Mouse (Mus musculus) midbrain, embryonic 10.5 days (tissue): ENCODE data around the gene Plpp1. TPM values are rescaled to one million over a fixed set of nuclear protein-coding genes. Genes with fewer than 3 reads are reported as not detected.

Source experiments
- DNase-seq: peaks from one replicate; pipeline ENCODE4 v3.0.0-alpha.2; 2017; ENCODE audit warnings: low spot score
- H3K27ac ChIP-seq: fragments of 300-500 bp; sonication (generic); replicated peaks from 2 replicates; pipeline ENCODE4 v1.5.1; 2016; ENCODE audit warnings: mild to moderate bottlenecking
- H3K27me3 ChIP-seq: fragments of 300-500 bp; sonication (generic); 2 replicates; pipeline ENCODE4 v1.6.1; 2016; ENCODE audit warnings: low read depth, mild to moderate bottlenecking; ENCODE audit not compliant: poor library complexity, severe bottlenecking
- H3K36me3 ChIP-seq: fragments of 300-500 bp; sonication (generic); 2 replicates; pipeline ENCODE4 v1.6.1; 2016; ENCODE audit warnings: mild to moderate bottlenecking, moderate library complexity
- H3K4me1 ChIP-seq: fragments of 300-500 bp; sonication (generic); 2 replicates; pipeline ENCODE4 v1.6.1; 2016
- H3K4me3 ChIP-seq: fragments of 300-500 bp; sonication (generic); 2 replicates; pipeline ENCODE4 v1.5.1; 2016; ENCODE audit warnings: mild to moderate bottlenecking, moderate library complexity
- H3K9me3 ChIP-seq: fragments of 300-500 bp; sonication (generic); replicated peaks from 2 replicates; pipeline ENCODE4 v1.6.1; 2016; ENCODE audit warnings: mild to moderate bottlenecking
- whole genome bisulfite sequencing: fragments of 180-500 bp; shearing (Covaris S2); methylation state at CpG from one replicate; pipeline ENCODE4 v1.1.7; 2016; 5-methylcytosine and 5-hydroxymethylcytosine counted together
- polyA plus RNA-seq: library from polyadenylated mRNA; unstranded; fragments of >200 nt; fragmentation: Nextera tagmentation; extraction: Ambion mirVana; gene quantifications from 2 replicates; pipeline ENCODE4 v1.2.1, GENCODE M21; 2016

Plpp1 gene
- polyA plus RNA-seq, 1 experiment from 2014 or later = 22.3 TPM

DNA sequence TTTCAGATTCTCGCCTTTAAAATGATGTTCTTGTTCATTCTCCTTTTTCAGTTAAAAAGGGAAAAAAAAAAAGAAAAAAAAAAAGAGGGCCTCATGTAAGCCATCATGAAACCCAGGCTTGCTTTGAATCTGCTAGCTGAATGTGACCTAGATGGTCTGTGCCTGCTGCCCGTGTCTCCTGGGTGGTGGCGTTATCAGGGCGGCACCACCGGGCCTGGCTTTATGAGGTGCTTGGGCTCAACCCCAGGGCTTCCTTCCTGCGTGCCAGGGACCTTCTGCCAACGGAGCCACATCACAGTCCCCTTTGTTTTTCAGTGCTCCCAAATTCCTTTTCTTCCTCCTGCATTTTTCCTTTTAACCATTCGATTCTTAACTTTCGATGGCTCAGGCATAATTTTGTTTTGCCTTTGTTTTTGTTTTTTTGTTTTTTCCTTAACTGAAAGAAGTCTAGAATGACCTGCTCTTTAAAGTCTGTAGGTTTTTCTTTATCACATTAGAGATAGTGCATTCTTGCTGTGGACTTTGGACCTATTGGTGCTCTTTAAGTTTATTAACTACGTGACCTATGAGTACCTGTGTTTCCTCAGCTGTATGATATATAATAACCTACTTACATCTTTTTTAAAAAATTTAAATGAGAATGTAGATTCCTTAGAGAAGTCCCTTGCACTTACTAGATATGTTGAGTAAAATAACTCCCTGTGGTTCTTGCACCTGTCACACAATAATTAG lies 7.5 kb downstream of the Plpp1 start:
- H3K27ac ChIP-seq = no peak overlapping the region
- H3K27me3 ChIP-seq = no peaks in the 10 kb centered on the region
- no peaks in the 10 kb centered on the region; the same call in 1 of the 2 replicates for H3K9me3 ChIP-seq
- DNase-seq = no peak
- H3K4me3 ChIP-seq = no peak overlapping the region
- H3K36me3 ChIP-seq = peaks cover 21% of the 10 kb centered on the region
- WGBS = 87% methylated on average over 10 of the region's 10 CpGs
- peaks cover 7% of the 10 kb centered on the region for H3K4me1 ChIP-seq

GRCm38 (mm10) chr13:112809504-112810247 lies 9.1 kb downstream of the Plpp1 start:
- Histone ChIP-seq H3K4me3 (no peak overlapping the region), H3K4me1 (peaks cover 7% of the 10 kb centered on the region), H3K27me3 (no peaks in the 10 kb centered on the region), H3K36me3 (peaks cover 21% of the 10 kb centered on the region), H3K27ac (no peak overlapping the region), H3K9me3 (no peaks in the 10 kb centered on the region; the same call in 1 of the 2 replicates)
- no peak for DNase-seq
- 82% methylated on average over 7 of the region's 7 CpGs for WGBS

DNA sequence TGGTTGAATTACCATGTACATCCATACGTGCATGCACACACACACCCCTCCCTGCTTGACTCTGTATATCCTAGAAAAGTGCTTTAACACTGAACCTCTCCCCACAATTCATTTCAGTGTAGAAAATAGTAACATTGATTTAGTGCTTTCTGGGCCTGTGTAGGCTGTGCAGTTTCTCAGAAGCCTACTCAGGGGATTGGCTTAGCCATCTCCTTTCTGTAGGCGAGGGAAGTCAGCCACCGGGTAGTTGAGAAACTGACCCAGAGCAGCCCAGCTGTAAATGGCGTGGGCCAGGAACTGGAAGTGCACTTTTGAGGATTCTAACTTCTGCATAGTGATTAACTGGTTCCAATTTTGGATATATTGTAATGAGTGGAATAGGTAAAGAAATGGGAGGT lies 9.7 kb downstream of the Plpp1 start:
- H3K4me3 ChIP-seq = no peak overlapping the region
- no peaks in the 10 kb centered on the region; the same call in 1 of the 2 replicates for H3K9me3 ChIP-seq
- no peaks in the 10 kb centered on the region for H3K27me3 ChIP-seq
- H3K36me3 ChIP-seq = peaks cover 19% of the 10 kb centered on the region
- peaks cover 7% of the 10 kb centered on the region for H3K4me1 ChIP-seq
- 88% methylated on average over 4 of the region's 4 CpGs for WGBS
- no peak overlapping the region for H3K27ac ChIP-seq
- no peak for DNase-seq

- Histone ChIP-seq H3K4me3 (no peak overlapping the region), H3K27me3 (no peaks in the 10 kb centered on the region), H3K36me3 (peaks cover 14% of the 10 kb centered on the region), H3K4me1 (peaks cover 7% of the 10 kb centered on the region), H3K9me3 (no peaks in the 10 kb centered on the region; the same call in 1 of the 2 replicates), H3K27ac (no peak overlapping the region)
- 54% methylated on average over 9 of the region's 9 CpGs for WGBS
- no peak for DNase-seq
Observed at GRCm38 (mm10) chr13:112810751-112811150, 10.2 kb downstream of the Plpp1 start.

DNA sequence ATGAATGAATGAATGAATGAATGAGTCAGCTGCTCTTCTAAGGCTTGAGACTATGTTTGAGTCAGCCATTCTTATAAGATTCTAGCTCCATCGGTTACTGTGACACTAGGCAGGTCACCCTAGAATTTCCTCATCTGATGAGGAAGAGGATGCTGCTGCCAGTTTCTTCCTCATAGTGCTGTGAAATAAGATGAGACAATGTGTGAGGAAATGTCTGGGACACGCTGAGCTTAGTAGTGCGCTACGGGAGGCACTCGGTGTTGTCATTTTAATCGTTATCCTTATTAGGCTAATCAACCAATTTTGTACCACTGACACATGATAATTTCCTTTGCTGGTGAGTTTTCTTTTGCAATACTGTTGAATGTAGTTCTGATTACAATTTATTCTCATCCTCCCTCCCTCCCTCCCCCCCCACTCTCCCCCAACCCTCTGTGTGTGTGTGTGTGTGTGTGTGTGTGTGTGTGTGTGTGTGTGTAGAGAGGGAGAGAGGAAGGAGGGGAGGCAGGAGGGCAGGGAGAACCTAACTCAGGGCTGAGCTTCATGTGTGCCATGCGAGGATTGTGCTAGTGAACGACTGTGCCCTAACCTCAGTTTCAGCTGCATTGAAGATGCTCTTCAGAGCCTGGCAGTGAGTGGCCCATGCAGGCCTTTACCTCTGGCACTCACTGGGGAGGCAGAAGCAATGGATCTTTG lies 11.3 kb downstream of the Plpp1 start:
- H3K4me1 ChIP-seq = peaks cover 7% of the 10 kb centered on the region
- no peak overlapping the region for H3K4me3 ChIP-seq
- WGBS = 89% methylated on average over 8 of the region's 8 CpGs
- peaks cover 3% of the 10 kb centered on the region for H3K36me3 ChIP-seq
- H3K9me3 ChIP-seq = no peaks in the 10 kb centered on the region
- H3K27ac ChIP-seq = no peak overlapping the region
- DNase-seq = no peak
- H3K27me3 ChIP-seq = no peaks in the 10 kb centered on the region

DNA sequence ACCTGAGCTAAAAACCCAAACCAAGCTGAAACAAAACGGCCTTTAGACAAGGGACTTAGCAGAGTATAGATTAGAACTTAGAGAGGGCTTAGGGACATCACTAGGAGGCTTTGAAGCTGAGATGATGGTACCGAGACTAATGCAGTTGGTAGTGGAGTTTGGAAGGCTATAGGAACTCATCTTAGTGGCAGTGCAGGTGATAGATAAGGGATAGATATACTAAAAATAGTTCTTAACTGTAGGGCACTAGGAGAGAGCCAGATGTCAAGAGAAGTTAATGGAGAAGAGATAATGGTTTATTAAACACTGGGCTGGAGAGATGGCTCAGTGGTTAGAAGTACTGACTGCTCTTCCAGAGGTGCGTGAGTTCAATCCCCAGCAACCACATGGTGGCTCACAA lies 15.4 kb downstream of the Plpp1 start:
- Histone ChIP-seq H3K4me3 (no peak overlapping the region), H3K4me1 (peaks cover 3% of the 10 kb centered on the region), H3K36me3 (no peaks in the 10 kb centered on the region), H3K27ac (no peak overlapping the region), H3K27me3 (no peaks in the 10 kb centered on the region), H3K9me3 (no peaks in the 10 kb centered on the region)
- no peak for DNase-seq
- WGBS = 90% methylated on average over 3 of the region's 3 CpGs

- H3K27me3 ChIP-seq = no peaks in the 10 kb centered on the region
- DNase-seq = no peak
- H3K27ac ChIP-seq = no peak overlapping the region
- H3K36me3 ChIP-seq = no peaks in the 10 kb centered on the region
- H3K4me3 ChIP-seq = no peak overlapping the region
- WGBS = 93% methylated on average over 3 of the region's 3 CpGs
- no peaks in the 10 kb centered on the region for H3K9me3 ChIP-seq
- no peaks in the 10 kb centered on the region for H3K4me1 ChIP-seq
Observed at GRCm38 (mm10) chr13:112818125-112818524, 17.5 kb downstream of the Plpp1 start.

GRCm38 (mm10) chr13:112822413-112822812 lies 21.8 kb downstream of the Plpp1 start:
- Histone ChIP-seq H3K27ac (no peak overlapping the region), H3K4me3 (no peak overlapping the region), H3K36me3 (no peaks in the 10 kb centered on the region), H3K27me3 (no peaks in the 10 kb centered on the region), H3K9me3 (no peaks in the 10 kb centered on the region), H3K4me1 (0 out of 2 replicates have a peak, but pooled peaks cover 3% of the 10 kb centered on the region)
- 85% methylated on average over 3 of the region's 3 CpGs for WGBS
- no peak for DNase-seq

- H3K36me3 ChIP-seq = no peaks in the 10 kb centered on the region
- H3K4me3 ChIP-seq = no peak overlapping the region
- H3K4me1 ChIP-seq = 0 out of 2 replicates have a peak, but pooled peaks cover 3% of the 10 kb centered on the region
- H3K27ac ChIP-seq = no peak overlapping the region
- no peaks in the 10 kb centered on the region for H3K27me3 ChIP-seq
- no peak for DNase-seq
- 90% methylated on average over 6 of the region's 6 CpGs for WGBS
- no peaks in the 10 kb centered on the region for H3K9me3 ChIP-seq
Observed at GRCm38 (mm10) chr13:112823236-112823910, 22.8 kb downstream of the Plpp1 start.

DNA sequence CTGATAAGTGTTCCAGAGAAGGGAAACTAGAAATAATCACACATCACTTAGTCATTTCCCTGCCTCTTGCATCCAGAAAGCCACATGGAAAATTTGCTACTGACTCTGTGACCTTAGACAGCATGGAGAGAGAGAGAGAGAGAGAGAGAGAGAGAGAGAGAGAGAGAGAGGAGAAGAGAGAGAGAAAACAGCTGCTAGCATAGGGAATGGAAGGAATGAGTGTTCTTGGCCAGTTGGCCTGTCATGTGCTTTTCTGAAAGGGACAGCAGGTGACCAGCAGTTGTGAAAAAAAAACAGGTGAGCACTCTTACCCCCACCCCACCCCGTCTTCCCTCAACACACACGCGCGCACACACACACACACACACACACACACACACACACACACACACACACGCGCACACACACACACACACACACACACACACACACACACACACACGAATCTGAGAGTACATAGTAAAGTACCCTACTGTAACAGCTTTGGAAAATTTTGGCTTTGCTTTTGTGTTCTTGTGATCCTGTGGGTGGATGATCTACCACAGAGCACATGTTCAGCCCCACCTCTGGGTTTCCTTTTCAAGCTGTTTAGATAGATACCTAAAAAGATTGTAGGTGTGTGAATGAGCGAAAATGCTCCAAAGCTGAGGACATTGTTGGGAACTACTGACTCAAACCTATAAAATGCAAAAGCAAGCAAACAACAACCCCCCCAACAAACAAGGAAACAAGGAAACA lies 23.5 kb downstream of the Plpp1 start:
- Histone ChIP-seq H3K36me3 (no peaks in the 10 kb centered on the region), H3K27ac (no peak overlapping the region), H3K9me3 (no peaks in the 10 kb centered on the region), H3K27me3 (no peaks in the 10 kb centered on the region), H3K4me1 (0 out of 2 replicates have a peak, but pooled peaks cover 3% of the 10 kb centered on the region), H3K4me3 (no peak overlapping the region)
- 94% methylated on average over 8 of the region's 8 CpGs for WGBS
- no peak for DNase-seq

GRCm38 (mm10) chr13:112825479-112825878 lies 24.9 kb downstream of the Plpp1 start:
- Histone ChIP-seq H3K9me3 (no peaks in the 10 kb centered on the region), H3K27me3 (no peaks in the 10 kb centered on the region), H3K36me3 (no peaks in the 10 kb centered on the region), H3K4me3 (no peak overlapping the region), H3K27ac (no peak overlapping the region), H3K4me1 (0 out of 2 replicates have a peak, but pooled peaks cover 3% of the 10 kb centered on the region)
- 60% methylated on average over 6 of the region's 6 CpGs for WGBS
- DNase-seq = no peak

DNA sequence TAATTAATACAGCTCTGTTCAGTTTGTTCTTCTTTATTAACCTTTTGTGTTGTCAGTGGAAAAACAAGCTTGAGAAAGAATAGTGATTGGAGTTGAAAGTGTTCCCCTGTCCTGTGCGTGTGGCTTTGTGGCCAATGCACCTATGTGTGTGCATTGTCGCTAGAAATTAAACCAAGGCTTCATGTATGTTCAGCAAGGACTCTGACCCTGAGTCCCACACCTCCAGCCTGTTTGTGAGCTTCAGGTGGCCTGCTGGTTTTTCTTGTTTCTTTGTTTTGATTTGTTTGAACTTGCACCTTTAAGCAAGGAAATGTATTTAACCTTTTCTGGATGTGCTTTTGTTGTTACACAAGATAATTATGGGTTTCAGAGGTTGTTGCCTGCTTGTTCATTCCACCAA lies 29.0 kb downstream of the Plpp1 start:
- peaks cover 10% of the 10 kb centered on the region for H3K4me1 ChIP-seq
- H3K36me3 ChIP-seq = no peaks in the 10 kb centered on the region
- no peak for DNase-seq
- no peaks in the 10 kb centered on the region for H3K9me3 ChIP-seq
- whole genome bisulfite sequencing = 89% methylated on average over 2 of the region's 2 CpGs
- H3K27me3 ChIP-seq = no peaks in the 10 kb centered on the region
- H3K4me3 ChIP-seq = no peak overlapping the region
- H3K27ac ChIP-seq = no peak overlapping the region
